Mouse (Mus musculus): ENCODE measurements around the gene Olfr619.

GRCm38 (mm10) chr7:103569043-103569442 is 31.3 kb upstream of the Olfr619 start, which contains the start of gene Olfr616:
- TF ChIP-seq CTCF (IDR thresholded peaks at IDR 0.05; ENCODE audit: extremely low read depth, insufficient read depth, insufficient read length, insufficient replicate concordance) (no peak), POLR2A (IDR thresholded peaks at IDR 0.05; ENCODE audit: low read depth, low read length) (no peak)
